Mouse (Mus musculus) lung, embryonic 15.5 days (tissue): ENCODE results near the gene Vmn1r4. TPM values are rescaled to one million over a fixed set of nuclear protein-coding genes. Genes with fewer than 3 reads are reported as not detected.

Source experiments
- ATAC-seq: fragments of 200-750 bp; cut with Nextera tagmentation; 2 replicates; pipeline ENCODE4 v1.8.0; 2017; ENCODE audit warnings: moderate number of reproducible peaks, borderline replicate concordance; ENCODE audit not compliant: low FRiP score, low TSS enrichment; ENCODE audit errors: extremely low read depth
- H3K27ac ChIP-seq: fragments of 300-500 bp; sonication (generic); 2 replicates; pipeline ENCODE4 v1.5.1; 2015; ENCODE audit warnings: moderate library complexity, mild to moderate bottlenecking, inconsistent platforms
- H3K27me3 ChIP-seq: fragments of 300-500 bp; sonication (generic); 2 replicates; pipeline ENCODE4 v1.6.1; 2015; ENCODE audit warnings: inconsistent platforms
- H3K36me3 ChIP-seq: fragments of 300-500 bp; sonication (generic); 2 replicates; pipeline ENCODE4 v1.6.1; 2015; ENCODE audit warnings: inconsistent platforms
- H3K4me1 ChIP-seq: fragments of 300-500 bp; sonication (generic); 2 replicates; pipeline ENCODE4 v1.6.1; 2015; ENCODE audit warnings: inconsistent platforms
- H3K4me2 ChIP-seq: fragments of 300-500 bp; sonication (generic); 2 replicates; pipeline ENCODE4 v1.6.1; 2015; ENCODE audit warnings: inconsistent platforms, mild to moderate bottlenecking, moderate library complexity
- H3K4me3 ChIP-seq: fragments of 300-500 bp; sonication (generic); 2 replicates; pipeline ENCODE4 v1.5.1; 2015; ENCODE audit warnings: mild to moderate bottlenecking, inconsistent platforms
- H3K9ac ChIP-seq: fragments of 300-500 bp; sonication (generic); 2 replicates; pipeline ENCODE4 v1.6.1; 2015; ENCODE audit warnings: inconsistent platforms
- H3K9me3 ChIP-seq: fragments of 300-500 bp; sonication (generic); 2 replicates; pipeline ENCODE4 v1.6.1; 2016; ENCODE audit warnings: inconsistent platforms
- WGBS: fragments of 180-500 bp; shearing (Covaris S2); methylation state at CpG from one replicate; pipeline ENCODE4 v1.1.7; 2015; 5-methylcytosine and 5-hydroxymethylcytosine counted together
- polyA plus RNA-seq: library from polyadenylated mRNA; unstranded; fragments of >200 nt; fragmentation: Nextera tagmentation; extraction: Ambion mirVana; gene quantifications from 2 replicates; pipeline ENCODE4 v1.2.1, GENCODE M21; 2015

Vmn1r4 gene
- polyA plus RNA-seq, 1 experiment from 2014 or later = 0.32 TPM

- no peaks in the 10 kb centered on the region for H3K9me3 ChIP-seq
- no peak overlapping the region for H3K27ac ChIP-seq
- H3K4me3 ChIP-seq = no peak overlapping the region
- H3K4me1 ChIP-seq = peaks cover 8% of the 10 kb centered on the region
- 83% methylated on average over 1 of the region's 1 CpGs for whole genome bisulfite sequencing
- no peak overlapping the region for H3K4me2 ChIP-seq
- no peak for ATAC-seq
- H3K27me3 ChIP-seq = no peaks in the 10 kb centered on the region
- H3K9ac ChIP-seq = no peak overlapping the region
- H3K36me3 ChIP-seq = no peaks in the 10 kb centered on the region
Measured at GRCm38 (mm10) chr6:56904330-56904729, 19.5 kb upstream of the Vmn1r4 start.

- no peaks in the 10 kb centered on the region for H3K27me3 ChIP-seq
- 69% methylated on average over 2 of the region's 2 CpGs for WGBS
- peaks cover 8% of the 10 kb centered on the region for H3K4me1 ChIP-seq
- no peaks in the 10 kb centered on the region for H3K36me3 ChIP-seq
- no peak overlapping the region for H3K4me3 ChIP-seq
- H3K4me2 ChIP-seq = no peak overlapping the region
- H3K9ac ChIP-seq = no peak overlapping the region
- ATAC-seq = no peak
- H3K27ac ChIP-seq = no peak overlapping the region
- no peaks in the 10 kb centered on the region for H3K9me3 ChIP-seq
Measured at GRCm38 (mm10) chr6:56904982-56905381, 18.8 kb upstream of the Vmn1r4 start.

GRCm38 (mm10) chr6:56905486-56905885, 18.3 kb upstream of the Vmn1r4 start:
- WGBS = 86% methylated on average over 5 of the region's 5 CpGs
- Histone ChIP-seq H3K36me3 (no peaks in the 10 kb centered on the region), H3K4me2 (no peak overlapping the region), H3K27me3 (no peaks in the 10 kb centered on the region), H3K9me3 (no peaks in the 10 kb centered on the region), H3K4me3 (no peak overlapping the region), H3K4me1 (peaks cover 8% of the 10 kb centered on the region), H3K27ac (no peak overlapping the region), H3K9ac (no peak overlapping the region)
- no peak for ATAC-seq

GRCm38 (mm10) chr6:56906121-56906846, 17.5 kb upstream of the Vmn1r4 start:
- Histone ChIP-seq H3K4me1 (peaks cover 8% of the 10 kb centered on the region), H3K4me2 (no peak overlapping the region), H3K4me3 (no peak overlapping the region), H3K27ac (no peak overlapping the region), H3K27me3 (no peaks in the 10 kb centered on the region), H3K9ac (no peak overlapping the region), H3K9me3 (no peaks in the 10 kb centered on the region), H3K36me3 (no peaks in the 10 kb centered on the region)
- ATAC-seq = no peak
- WGBS = 78% methylated on average over 8 of the region's 8 CpGs

- no peak overlapping the region for H3K27ac ChIP-seq
- H3K9me3 ChIP-seq = no peaks in the 10 kb centered on the region
- no peak overlapping the region for H3K9ac ChIP-seq
- 91% methylated on average over 3 of the region's 3 CpGs for WGBS
- no peak overlapping the region for H3K4me3 ChIP-seq
- no peaks in the 10 kb centered on the region for H3K36me3 ChIP-seq
- no peak for ATAC-seq
- H3K27me3 ChIP-seq = no peaks in the 10 kb centered on the region
- H3K4me1 ChIP-seq = peaks cover 8% of the 10 kb centered on the region; the same call in 1 of the 2 replicates
- no peak overlapping the region for H3K4me2 ChIP-seq
Measured at GRCm38 (mm10) chr6:56907973-56908372, 15.8 kb upstream of the Vmn1r4 start.

- ATAC-seq = no peak
- Histone ChIP-seq H3K36me3 (no peaks in the 10 kb centered on the region), H3K4me1 (peaks cover 12% of the 10 kb centered on the region; the same call in 1 of the 2 replicates), H3K27me3 (no peaks in the 10 kb centered on the region), H3K9me3 (no peaks in the 10 kb centered on the region), H3K9ac (no peak overlapping the region), H3K4me2 (no peak overlapping the region), H3K4me3 (no peak overlapping the region), H3K27ac (no peak overlapping the region)
- WGBS = 88% methylated on average over 2 of the region's 2 CpGs
Measured at GRCm38 (mm10) chr6:56908397-56908796, 15.4 kb upstream of the Vmn1r4 start.

GRCm38 (mm10) chr6:56908912-56909311, 14.9 kb upstream of the Vmn1r4 start:
- Histone ChIP-seq H3K27me3 (no peaks in the 10 kb centered on the region), H3K4me1 (peaks cover 14% of the 10 kb centered on the region; the same call in 1 of the 2 replicates), H3K9ac (no peak overlapping the region), H3K9me3 (no peaks in the 10 kb centered on the region), H3K27ac (no peak overlapping the region), H3K4me2 (no peak overlapping the region), H3K4me3 (no peak overlapping the region), H3K36me3 (no peaks in the 10 kb centered on the region)
- WGBS = 8% methylated on average over 4 of the region's 4 CpGs
- 0 out of 2 replicates have a peak, but pooled peaks have one; percentile 42 for ATAC-seq

- Histone ChIP-seq H3K4me2 (no peak overlapping the region), H3K4me1 (0 out of 2 replicates have a peak, but pooled peaks cover 6% of the 10 kb centered on the region), H3K36me3 (no peaks in the 10 kb centered on the region), H3K4me3 (no peak overlapping the region), H3K9me3 (no peaks in the 10 kb centered on the region), H3K27ac (no peak overlapping the region), H3K27me3 (no peaks in the 10 kb centered on the region), H3K9ac (no peak overlapping the region)
- ATAC-seq = no peak
- WGBS = 75% methylated on average over 2 of the region's 2 CpGs
Measured at GRCm38 (mm10) chr6:56910910-56911309, 12.9 kb upstream of the Vmn1r4 start.

- Histone ChIP-seq H3K36me3 (no peaks in the 10 kb centered on the region), H3K4me2 (no peak overlapping the region), H3K27me3 (no peaks in the 10 kb centered on the region), H3K9me3 (no peaks in the 10 kb centered on the region), H3K27ac (no peak overlapping the region), H3K9ac (no peak overlapping the region), H3K4me1 (peaks cover 16% of the 10 kb centered on the region), H3K4me3 (no peak overlapping the region)
- WGBS = 86% methylated on average over 2 of the region's 2 CpGs
- no peak for ATAC-seq
Measured at GRCm38 (mm10) chr6:56913092-56913858, 10.5 kb upstream of the Vmn1r4 start.

GRCm38 (mm10) chr6:56916279-56916678, 7.5 kb upstream of the Vmn1r4 start:
- Histone ChIP-seq H3K4me1 (peaks cover 20% of the 10 kb centered on the region), H3K4me2 (no peak overlapping the region), H3K9me3 (no peaks in the 10 kb centered on the region), H3K27me3 (no peaks in the 10 kb centered on the region), H3K27ac (no peak overlapping the region), H3K9ac (no peak overlapping the region), H3K4me3 (no peak overlapping the region), H3K36me3 (no peaks in the 10 kb centered on the region)
- ATAC-seq = no peak
- 60% methylated on average over 2 of the region's 2 CpGs for WGBS

- Histone ChIP-seq H3K4me3 (no peak overlapping the region), H3K9me3 (no peaks in the 10 kb centered on the region), H3K36me3 (no peaks in the 10 kb centered on the region), H3K27ac (no peak overlapping the region), H3K4me2 (no peak overlapping the region), H3K4me1 (peaks cover 25% of the 10 kb centered on the region), H3K27me3 (no peaks in the 10 kb centered on the region), H3K9ac (no peak overlapping the region)
- peak; percentile 53; the same call in 1 of the 2 replicates for ATAC-seq
- WGBS = 38% methylated on average over 12 of the region's 12 CpGs
Measured at GRCm38 (mm10) chr6:56917578-56918368, 6.0 kb upstream of the Vmn1r4 start.
